Mouse (Mus musculus) ES-E14 (cell line): ENCODE measurements around the gene Tvp23a.

Experiments
- CHD2 ChIP-seq: IDR thresholded peaks from 2 replicates; pipeline ENCODE4 v1.6.1; 2014; ENCODE audit warnings: mild to moderate bottlenecking, low read depth, low read length, inconsistent platforms
- HCFC1 ChIP-seq: IDR thresholded peaks from 2 replicates; pipeline ENCODE4 v1.6.1; 2012; ENCODE audit warnings: low read length, inconsistent platforms, borderline replicate concordance; ENCODE audit not compliant: insufficient read depth
- MAFK ChIP-seq: IDR thresholded peaks from 2 replicates; pipeline ENCODE4 v1.6.1; 2014; ENCODE audit warnings: mild to moderate bottlenecking, low read depth, low read length, inconsistent platforms; ENCODE audit not compliant: insufficient read depth
- ZC3H11A ChIP-seq: IDR thresholded peaks from 2 replicates; pipeline ENCODE4 v1.6.1; 2012; ENCODE audit warnings: low read depth, mild to moderate bottlenecking, inconsistent platforms, low read length, borderline replicate concordance
- ZNF384 ChIP-seq: IDR thresholded peaks from 2 replicates; pipeline ENCODE4 v1.6.1; 2012; ENCODE audit warnings: low read depth, low read length, inconsistent platforms

GRCm38 (mm10) chr16:10471950-10472349, 24.8 kb upstream of the Tvp23a start:
- TF ChIP-seq CHD2 (no peak), MAFK (no peak), ZC3H11A (no peak), ZNF384 (no peak), HCFC1 (no peak)
